Mouse (Mus musculus) hindbrain, embryonic 12.5 days (tissue): Measurements from ENCODE around the gene Gm47985. TPM values are rescaled to one million over a fixed set of nuclear protein-coding genes. Genes with fewer than 3 reads are reported as not detected.
"Not testable (repeated sequence)": the region's sequence is repeated elsewhere in the genome, so short reads cannot be mapped to it uniquely, and the experiment has no call there.

ENCODE experiments used
- ATAC-seq: fragments of 200-750 bp; cut with Nextera tagmentation; 2 replicates; pipeline ENCODE4 v1.8.0; 2017; ENCODE audit warnings: moderate TSS enrichment; ENCODE audit not compliant: low FRiP score
- H3K27ac ChIP-seq: fragments of 300-500 bp; sonication (generic); 2 replicates; pipeline ENCODE4 v1.5.1; 2016; ENCODE audit warnings: mild to moderate bottlenecking
- H3K27me3 ChIP-seq: fragments of 300-500 bp; sonication (generic); 2 replicates; pipeline ENCODE4 v1.6.1; 2016; ENCODE audit warnings: mild to moderate bottlenecking
- H3K36me3 ChIP-seq: fragments of 300-500 bp; sonication (generic); 2 replicates; pipeline ENCODE4 v1.6.1; 2016; ENCODE audit warnings: mild to moderate bottlenecking
- H3K4me1 ChIP-seq: fragments of 300-500 bp; sonication (generic); 2 replicates; pipeline ENCODE4 v1.6.1; 2016
- H3K4me2 ChIP-seq: fragments of 300-500 bp; sonication (generic); replicated peaks from 2 replicates; pipeline ENCODE4 v1.6.1; 2016; ENCODE audit warnings: mild to moderate bottlenecking
- H3K4me3 ChIP-seq: fragments of 300-500 bp; sonication (generic); 2 replicates; pipeline ENCODE4 v1.5.1; 2016; ENCODE audit warnings: mild to moderate bottlenecking
- H3K9ac ChIP-seq: fragments of 300-500 bp; sonication (generic); 2 replicates; pipeline ENCODE4 v1.6.1; 2016; ENCODE audit warnings: mild to moderate bottlenecking, moderate library complexity
- H3K9me3 ChIP-seq: fragments of 300-500 bp; sonication (generic); replicated peaks from 2 replicates; pipeline ENCODE4 v1.6.1; 2016; ENCODE audit warnings: mild to moderate bottlenecking
- WGBS: fragments of 180-500 bp; shearing (Covaris S2); methylation state at CpG from one replicate; pipeline ENCODE4 v1.1.7; 2016; 5-methylcytosine and 5-hydroxymethylcytosine counted together
- polyA plus RNA-seq: library from polyadenylated mRNA; unstranded; fragments of >200 nt; fragmentation: Nextera tagmentation; extraction: Ambion mirVana; gene quantifications from 2 replicates; pipeline ENCODE4 v1.2.1, GENCODE M21; 2016

Gm47985 gene
- polyA plus RNA-seq, 1 experiment from 2014 or later, result 0.96 TPM

- H3K9me3 ChIP-seq, H3K27me3 ChIP-seq, H3K27ac ChIP-seq, H3K4me2 ChIP-seq, ATAC-seq, H3K4me1 ChIP-seq, H3K9ac ChIP-seq, H3K4me3 ChIP-seq, H3K36me3 ChIP-seq: not testable (repeated sequence)
- WGBS, result 72% methylated on average over 3 of the region's 3 CpGs
Measured at GRCm38 (mm10) chr1:151186186-151186585, 3.8 kb downstream of the Gm47985 start.

- H3K4me1 ChIP-seq, H3K4me3 ChIP-seq, H3K9me3 ChIP-seq, ATAC-seq, H3K27ac ChIP-seq, H3K27me3 ChIP-seq, H3K4me2 ChIP-seq, H3K36me3 ChIP-seq, H3K9ac ChIP-seq: not testable (repeated sequence)
- 87% methylated on average over 4 of the region's 4 CpGs for WGBS
Measured at GRCm38 (mm10) chr1:151186879-151187424, 4.6 kb downstream of the Gm47985 start.

GRCm38 (mm10) chr1:151188469-151188868 lies 6.1 kb downstream of the Gm47985 start:
- Histone ChIP-seq H3K36me3 (no peaks in the 10 kb centered on the region), H3K27me3 (no peaks in the 10 kb centered on the region), H3K9me3 (no peaks in the 10 kb centered on the region), H3K9ac (no peak overlapping the region), H3K4me1 (no peaks in the 10 kb centered on the region), H3K27ac (no peak overlapping the region), H3K4me3 (no peak overlapping the region), H3K4me2 (no peak overlapping the region)
- ATAC-seq, result no peak
- 90% methylated on average over 4 of the region's 4 CpGs for WGBS

GRCm38 (mm10) chr1:151192075-151192474 lies 9.7 kb downstream of the Gm47985 start, which contains the start of gene Gm8947:
TSS of gene Gm8947 (plus strand) at chr1:151192376.
- ATAC-seq, H3K4me1 ChIP-seq: not testable (repeated sequence)
- whole genome bisulfite sequencing, result 100% methylated on average over 2 of the region's 7 CpGs

GRCm38 (mm10) chr1:151192739-151193138 lies 10.4 kb downstream of the Gm47985 start:
- H3K27me3 ChIP-seq, H3K4me2 ChIP-seq, ATAC-seq, H3K36me3 ChIP-seq, H3K27ac ChIP-seq, H3K9ac ChIP-seq, H3K9me3 ChIP-seq, H3K4me1 ChIP-seq, H3K4me3 ChIP-seq: not testable (repeated sequence)
- 93% methylated on average over 15 of the region's 15 CpGs for WGBS

More at GRCm38 (mm10) chr1:151192075-151192474, 9.7 kb downstream of the Gm47985 start, which contains the start of gene Gm8947:
- H3K4me2 ChIP-seq, H3K9ac ChIP-seq, H3K36me3 ChIP-seq, H3K4me3 ChIP-seq, H3K27ac ChIP-seq, H3K9me3 ChIP-seq, H3K27me3 ChIP-seq: not testable (repeated sequence)

GRCm38 (mm10) chr1:151195986-151196385 lies 13.6 kb downstream of the Gm47985 start:
- H3K36me3 ChIP-seq, H3K4me1 ChIP-seq, H3K27me3 ChIP-seq, H3K9me3 ChIP-seq, H3K9ac ChIP-seq, ATAC-seq, H3K27ac ChIP-seq, H3K4me2 ChIP-seq, H3K4me3 ChIP-seq: not testable (repeated sequence)
- WGBS, result 69% methylated on average over 4 of the region's 4 CpGs

GRCm38 (mm10) chr1:151196690-151197089 lies 14.4 kb downstream of the Gm47985 start:
- H3K36me3 ChIP-seq, H3K4me2 ChIP-seq, H3K27ac ChIP-seq, H3K9ac ChIP-seq, ATAC-seq, H3K4me3 ChIP-seq, H3K9me3 ChIP-seq, H3K4me1 ChIP-seq, H3K27me3 ChIP-seq: not testable (repeated sequence)
- WGBS, result 83% methylated on average over 3 of the region's 3 CpGs

GRCm38 (mm10) chr1:151198120-151198519 lies 15.8 kb downstream of the Gm47985 start, which contains the start of gene Gm47995:
TSS of gene Gm47995 (plus strand) at chr1:151198448.
- WGBS, result 95% methylated on average over 2 of the region's 4 CpGs
- not testable (repeated sequence) for H3K4me2 ChIP-seq, H3K4me3 ChIP-seq, H3K4me1 ChIP-seq, H3K9ac ChIP-seq, H3K27ac ChIP-seq, H3K36me3 ChIP-seq, ATAC-seq, H3K9me3 ChIP-seq, H3K27me3 ChIP-seq

GRCm38 (mm10) chr1:151200620-151201019 lies 18.3 kb downstream of the Gm47985 start:
- not testable (repeated sequence) for H3K9ac ChIP-seq, H3K36me3 ChIP-seq, H3K27ac ChIP-seq, ATAC-seq, H3K4me2 ChIP-seq, H3K4me3 ChIP-seq, H3K4me1 ChIP-seq, H3K9me3 ChIP-seq, H3K27me3 ChIP-seq

- H3K27ac ChIP-seq, H3K4me2 ChIP-seq, H3K27me3 ChIP-seq, H3K9ac ChIP-seq, H3K9me3 ChIP-seq, H3K36me3 ChIP-seq, H3K4me3 ChIP-seq, ATAC-seq, H3K4me1 ChIP-seq: not testable (repeated sequence)
- 76% methylated on average over 4 of the region's 5 CpGs for WGBS
Measured at GRCm38 (mm10) chr1:151202771-151203170, 20.4 kb downstream of the Gm47985 start.

GRCm38 (mm10) chr1:151203818-151204217 lies 21.5 kb downstream of the Gm47985 start, which contains the start of gene 3110040M04Rik:
TSS of gene 3110040M04Rik (plus strand) at chr1:151204121.
- H3K9ac ChIP-seq, H3K4me2 ChIP-seq, H3K4me3 ChIP-seq, H3K9me3 ChIP-seq, H3K36me3 ChIP-seq, H3K27ac ChIP-seq, H3K27me3 ChIP-seq, H3K4me1 ChIP-seq, ATAC-seq: not testable (repeated sequence)
- WGBS, result no CpG with 5 or more reads among the region's 6 CpGs

GRCm38 (mm10) chr1:151208493-151208892 lies 26.2 kb downstream of the Gm47985 start:
- not testable (repeated sequence) for H3K36me3 ChIP-seq, H3K4me1 ChIP-seq, H3K27ac ChIP-seq, H3K9me3 ChIP-seq, H3K27me3 ChIP-seq, ATAC-seq, H3K4me2 ChIP-seq, H3K4me3 ChIP-seq, H3K9ac ChIP-seq
- 84% methylated on average over 3 of the region's 5 CpGs for WGBS

- H3K36me3 ChIP-seq, ATAC-seq, H3K4me2 ChIP-seq, H3K4me1 ChIP-seq, H3K9ac ChIP-seq, H3K4me3 ChIP-seq, H3K27ac ChIP-seq, H3K9me3 ChIP-seq, H3K27me3 ChIP-seq: not testable (repeated sequence)
Measured at GRCm38 (mm10) chr1:151208944-151209343, 26.6 kb downstream of the Gm47985 start.
